Mouse (Mus musculus) kidney, postnatal 4 days (tissue): Measurements from ENCODE around the gene Efcab9.
A peak's percentile ranks its signal among the peaks of the same experiment; 100 is the strongest.

Experiments used
- DNase-seq, 2 experiments: peaks; one replicate each; pipeline ENCODE4 v3.0.0; 2021; ENCODE audit warnings: mixed read lengths in 2 of 2

Efcab9 gene

DNA sequence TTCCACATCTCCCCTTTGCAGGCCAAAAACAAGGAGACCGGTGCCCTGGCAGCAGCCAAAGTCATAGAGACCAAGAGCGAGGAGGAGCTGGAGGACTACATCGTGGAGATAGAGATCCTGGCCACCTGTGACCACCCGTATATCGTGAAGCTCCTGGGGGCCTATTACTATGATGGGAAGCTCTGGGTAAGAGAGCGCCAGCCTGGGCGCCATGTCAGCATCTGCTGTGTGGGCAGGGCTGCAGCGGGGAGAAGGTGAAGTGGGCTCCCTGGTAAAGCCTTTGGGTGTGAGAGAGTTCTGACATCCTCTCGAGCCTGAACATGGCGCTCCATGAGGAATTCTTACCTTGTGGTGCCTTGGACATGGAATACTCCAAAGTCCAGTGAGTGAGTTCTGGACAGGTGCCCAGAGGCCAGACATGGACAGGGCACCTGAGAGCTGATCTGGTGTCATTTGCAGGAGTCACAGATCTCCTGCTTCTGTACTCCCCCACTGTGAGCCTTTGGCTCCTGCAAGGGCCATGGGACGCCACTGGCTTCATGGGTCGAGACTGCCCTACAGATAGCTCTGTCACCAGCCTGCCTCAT lies 23.3 kb upstream of the Efcab9 start:
- no peak for DNase-seq

DNA sequence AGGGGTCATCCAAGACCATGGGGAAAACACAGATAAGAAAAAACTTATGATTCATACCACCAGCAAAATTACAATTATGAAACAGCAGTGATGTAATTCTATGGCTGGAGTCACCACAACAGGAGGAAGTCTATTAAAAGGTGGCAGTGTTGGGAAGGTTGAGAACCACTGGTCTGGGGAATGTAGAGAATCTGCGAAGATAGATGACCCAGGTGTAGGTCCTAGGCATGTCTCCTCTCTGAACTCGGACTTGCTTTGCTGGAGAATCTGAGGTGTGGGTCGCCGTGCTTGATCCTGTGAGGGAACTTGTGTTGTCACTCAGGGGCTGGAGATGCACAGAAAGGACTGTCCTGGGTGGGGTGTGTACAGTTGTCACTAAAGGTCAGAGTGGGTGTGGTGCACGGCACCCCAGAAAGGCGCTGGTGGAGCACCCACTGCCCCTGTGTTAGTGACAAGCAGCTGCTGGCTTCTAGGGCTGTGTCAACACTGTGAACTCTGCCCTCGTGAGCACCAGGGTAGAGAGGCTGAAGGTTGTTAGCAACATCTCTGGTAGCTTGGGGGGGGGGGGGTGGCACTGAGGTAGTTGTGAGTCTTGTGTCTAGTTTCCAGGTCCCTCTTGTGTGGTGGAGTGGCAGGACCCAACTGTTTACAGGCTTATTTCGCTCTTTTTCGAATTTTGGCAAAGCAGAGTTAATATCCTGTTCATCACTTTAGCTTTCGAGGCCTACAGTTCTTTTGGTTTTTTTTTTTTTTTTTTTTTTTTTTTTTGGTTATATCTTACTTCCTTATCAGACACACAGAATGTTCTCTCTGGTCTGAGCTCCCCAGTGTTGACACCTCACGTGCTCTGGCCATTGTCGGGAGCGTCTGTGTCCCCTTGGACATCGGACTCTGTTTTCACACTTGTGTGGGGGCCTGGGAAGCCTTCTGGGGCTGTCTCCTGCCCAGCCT lies 22.5 kb upstream of the Efcab9 start:
- no peak for DNase-seq

DNA sequence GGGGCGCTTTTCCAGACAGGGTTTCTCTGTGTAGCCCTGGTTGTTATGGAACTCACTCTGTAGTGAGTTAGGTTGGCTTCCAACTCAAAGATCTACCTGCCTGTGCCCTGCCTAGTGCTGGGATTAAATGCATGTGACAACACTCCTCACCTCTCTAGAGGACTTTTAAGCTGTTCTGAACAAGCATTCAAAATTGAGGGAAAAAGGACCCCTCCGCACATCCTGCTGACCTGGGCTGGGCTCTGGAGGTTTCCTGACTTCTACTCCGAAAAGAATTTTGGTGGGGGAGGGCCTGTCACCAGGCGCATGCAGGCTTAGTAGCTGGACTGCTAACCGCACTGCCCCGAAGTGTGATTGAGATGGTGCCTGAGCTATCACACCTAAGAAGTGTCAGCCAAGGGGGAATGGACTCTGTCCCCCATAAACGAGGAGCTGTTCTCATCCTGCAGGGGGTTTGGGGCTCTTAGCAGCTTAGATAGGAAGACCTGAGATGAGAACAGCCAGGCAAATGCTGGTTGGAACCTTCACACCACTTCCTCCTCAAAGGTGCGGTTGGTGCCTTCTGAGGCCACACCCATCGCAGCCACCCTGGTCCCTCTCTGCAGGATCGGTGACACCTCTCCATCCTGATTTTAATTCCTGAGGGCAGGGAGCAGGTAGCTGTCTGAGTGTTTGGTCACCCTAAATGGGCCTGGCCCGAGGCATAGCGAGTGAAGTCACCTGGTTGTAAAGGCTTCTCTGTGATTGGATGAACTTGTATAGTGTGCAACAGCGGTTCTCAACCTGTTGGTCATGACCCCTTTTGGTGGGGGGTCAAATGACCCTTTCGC lies 21.6 kb upstream of the Efcab9 start:
- peak; percentile 29 to 46 for DNase-seq

DNA sequence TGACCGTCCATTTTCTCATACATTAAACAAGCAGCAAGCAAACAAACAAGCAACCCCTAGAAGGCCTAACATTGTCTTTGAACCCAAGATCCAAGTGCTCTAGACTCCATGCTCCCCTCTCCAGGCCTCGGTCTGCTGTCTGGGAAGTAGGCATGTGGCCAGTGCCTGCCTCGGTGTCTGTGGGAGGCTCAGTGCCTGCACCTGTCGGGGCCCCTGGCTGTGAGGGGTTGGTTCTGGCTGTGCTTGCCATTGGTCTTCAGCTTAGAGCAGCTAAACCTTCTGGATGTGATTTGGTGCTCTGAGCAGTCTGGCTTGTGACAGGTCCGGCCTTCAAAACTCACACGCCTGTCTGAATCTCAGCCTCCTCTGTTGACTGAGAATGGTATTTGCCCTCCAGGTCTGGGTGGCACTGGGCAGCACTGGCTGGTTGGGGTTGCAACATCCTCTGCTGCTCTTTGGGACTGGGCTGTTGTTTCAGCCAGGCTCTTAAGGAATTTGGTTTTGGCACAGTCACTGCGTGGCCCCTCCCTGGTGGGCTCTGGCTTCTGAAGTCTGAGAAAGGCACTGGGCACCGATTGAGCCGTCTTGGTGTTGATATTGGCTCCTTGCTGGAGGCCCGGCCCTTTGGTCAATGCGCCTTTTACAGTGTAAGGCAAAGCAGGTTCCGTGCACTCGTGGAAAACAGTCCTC lies 20.7 kb upstream of the Efcab9 start:
- DNase-seq, result peak; percentile 25 to 47

DNA sequence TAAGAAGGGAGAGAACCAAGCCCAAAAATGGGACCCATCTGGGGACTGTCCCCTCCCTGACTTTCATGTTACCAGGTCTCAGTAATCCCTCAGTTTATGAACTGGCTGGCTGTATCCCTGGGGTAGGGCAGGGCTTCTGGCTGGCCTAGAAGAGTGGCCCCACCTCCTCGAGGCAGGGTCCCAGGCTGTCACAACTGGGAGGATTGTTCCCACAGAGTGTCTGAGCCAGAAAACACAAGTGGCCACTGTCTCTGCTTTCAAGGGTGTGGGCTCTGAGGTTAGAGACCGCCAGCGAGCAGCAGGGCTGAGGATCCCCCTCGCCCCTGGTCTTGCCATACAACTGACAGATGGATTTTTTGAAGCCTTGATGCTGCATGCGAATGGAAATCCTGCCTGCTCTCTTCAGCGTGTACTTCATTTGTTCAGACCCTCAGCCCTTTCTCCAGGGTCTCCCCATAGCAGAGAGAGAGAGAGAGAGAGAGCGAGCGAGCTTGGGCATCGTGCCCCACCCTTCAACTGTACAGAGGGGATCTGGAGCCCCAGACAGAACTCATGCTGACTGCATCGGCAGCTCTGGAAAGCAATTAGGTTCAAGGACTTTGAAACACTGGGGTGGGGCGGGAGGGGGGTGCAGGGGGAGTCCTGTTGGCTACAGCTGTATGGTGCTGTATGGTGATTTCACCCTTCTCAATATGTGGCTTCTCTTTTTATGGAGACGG lies 19.9 kb upstream of the Efcab9 start:
- no peak for DNase-seq

DNA sequence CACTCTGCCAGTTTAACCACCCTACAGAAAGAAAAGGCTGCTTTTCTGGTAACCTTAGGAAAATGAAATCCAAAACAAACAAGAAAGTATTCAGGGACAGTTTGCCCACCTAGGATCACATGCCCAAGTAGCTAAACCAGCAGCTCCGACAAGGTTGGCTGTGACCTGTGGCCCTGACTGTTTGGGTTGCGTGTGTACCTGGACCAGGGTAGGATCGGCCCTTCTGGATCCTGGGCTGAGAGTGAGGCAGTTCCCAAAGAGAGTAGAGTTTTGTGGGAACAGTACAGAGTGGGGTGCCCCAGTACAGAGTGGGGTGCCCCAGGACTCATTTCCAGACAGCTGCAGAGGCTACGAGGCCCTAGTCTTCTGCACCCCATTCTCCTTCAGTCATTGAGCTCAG lies 19.2 kb upstream of the Efcab9 start:
- DNase-seq, result no peak

DNA sequence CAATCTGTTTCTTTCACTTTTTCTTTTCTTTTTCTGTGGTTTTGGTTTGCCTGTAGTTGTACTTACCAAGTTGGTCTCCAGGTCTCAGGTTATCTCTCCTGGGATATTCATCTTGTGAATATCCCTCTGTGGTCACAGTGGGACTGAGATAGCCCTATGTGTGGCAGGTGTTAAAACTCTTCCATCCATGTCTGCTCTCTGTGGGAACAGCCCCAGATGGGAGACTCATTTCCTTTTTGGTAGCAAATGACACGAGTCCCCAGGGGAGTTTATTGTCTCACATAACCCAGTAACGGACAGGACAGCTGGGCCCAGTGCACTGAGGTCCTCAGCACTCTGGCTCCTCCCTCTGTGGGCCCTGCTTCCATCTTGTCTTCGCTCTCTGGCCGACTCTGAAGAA lies 18.2 kb upstream of the Efcab9 start:
- DNase-seq, result peak in 1 of 2 experiments; percentile 13

DNA sequence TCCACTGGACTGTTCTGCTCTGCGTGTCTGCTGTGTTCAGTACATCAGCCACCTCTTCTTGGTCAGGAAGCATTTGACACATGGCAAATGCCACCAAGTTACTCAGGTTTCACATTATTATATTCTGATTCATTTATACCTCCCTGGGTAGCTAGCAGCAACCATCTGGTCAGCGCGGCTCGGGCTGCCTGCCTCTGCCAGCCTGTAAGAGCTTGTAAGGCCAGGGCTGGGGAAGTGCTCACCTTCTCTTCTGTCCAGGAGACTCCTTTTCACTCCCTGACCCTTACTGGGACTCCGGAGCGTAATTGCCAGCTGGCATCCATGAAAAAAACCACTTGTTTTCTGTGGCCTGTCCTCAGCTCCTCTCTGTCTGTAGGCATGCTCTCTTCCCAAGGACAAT lies 17.4 kb upstream of the Efcab9 start:
- no peak for DNase-seq

DNA sequence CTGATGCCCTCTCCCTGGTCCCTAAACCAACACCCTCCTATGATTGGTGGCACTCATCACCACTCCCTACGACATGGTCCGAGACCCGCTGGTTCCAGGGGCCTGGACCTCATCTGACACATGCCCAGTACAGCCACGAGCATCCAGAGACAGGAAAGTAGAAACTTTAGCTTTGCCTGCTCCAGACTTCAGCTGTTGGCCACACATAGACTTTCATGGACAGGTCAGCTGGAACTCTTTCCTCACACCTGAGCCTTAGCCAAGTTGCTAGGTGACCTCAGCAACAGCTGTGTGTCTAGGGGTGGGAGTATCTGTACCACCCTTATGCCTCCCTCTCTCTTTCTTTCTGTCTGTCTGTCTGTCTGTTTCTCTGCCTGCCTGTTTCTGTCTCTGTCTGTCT lies 16.4 kb upstream of the Efcab9 start:
- no peak for DNase-seq

DNA sequence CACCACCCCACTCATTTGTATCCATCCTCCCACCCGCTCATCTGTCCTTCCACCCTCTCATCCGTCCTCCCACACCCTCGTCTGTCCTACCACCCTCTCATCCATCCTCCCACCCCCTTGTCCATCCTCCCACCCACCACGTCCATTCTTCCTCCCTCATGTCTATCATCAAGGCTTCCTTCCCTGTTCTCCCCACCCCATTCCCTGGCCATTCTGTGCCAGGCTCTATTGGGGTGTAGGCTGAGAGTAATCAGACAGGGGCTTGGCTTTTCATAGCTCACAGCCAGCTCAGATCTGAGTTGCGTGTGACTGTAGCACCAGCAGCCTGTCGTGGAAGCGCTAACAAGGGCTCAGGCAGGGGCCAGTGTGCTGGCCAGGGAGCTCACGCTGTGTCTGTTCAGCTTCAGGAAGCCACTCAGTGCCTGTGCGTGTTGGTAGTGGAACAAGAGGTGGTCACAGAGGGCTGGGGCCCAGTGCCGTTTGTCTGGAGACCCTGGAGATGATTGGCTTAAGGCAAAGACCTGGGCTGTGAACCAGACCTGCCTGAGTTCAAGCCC lies 15.6 kb upstream of the Efcab9 start:
- DNase-seq, result no peak

DNA sequence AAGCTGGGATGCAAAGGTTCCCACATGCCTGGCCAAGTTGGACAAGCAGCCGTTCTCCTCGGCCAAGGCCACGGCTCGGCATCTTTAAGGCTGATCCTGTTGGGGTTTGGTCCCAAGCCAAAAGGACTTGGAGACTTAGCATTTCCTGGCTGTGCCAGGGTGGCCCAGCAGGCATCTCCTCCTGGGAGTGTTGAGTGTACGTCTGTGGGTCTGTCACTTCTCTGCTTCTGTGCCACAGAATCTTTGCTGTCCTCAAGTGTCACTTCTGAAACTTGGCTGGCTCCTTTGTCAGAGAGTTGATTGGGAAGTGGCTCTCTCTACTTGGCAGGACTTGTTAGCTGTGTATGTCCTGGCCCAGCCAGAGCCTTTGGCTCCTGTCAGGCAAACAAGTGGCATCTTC lies 14.6 kb upstream of the Efcab9 start:
- DNase-seq, result no peak

DNA sequence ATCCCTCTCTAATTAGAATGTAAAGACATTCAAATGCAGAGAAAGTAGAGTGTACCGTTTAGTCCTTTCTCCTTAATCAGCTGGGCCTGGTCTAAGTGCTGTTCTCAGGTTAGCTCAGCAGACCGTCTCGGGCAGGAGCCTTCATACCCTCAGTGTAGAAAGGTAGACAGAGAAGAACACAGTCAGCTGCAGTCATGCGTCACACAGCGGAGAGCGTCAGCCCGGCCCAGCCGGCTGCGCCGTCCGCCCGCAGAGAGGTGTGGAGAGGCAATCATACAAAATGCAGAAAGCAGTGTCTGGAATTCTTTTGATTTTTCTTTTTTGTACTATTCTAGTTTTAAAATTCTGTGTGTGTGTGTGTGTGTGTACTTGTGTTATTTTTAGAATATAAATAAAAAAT lies 13.7 kb upstream of the Efcab9 start:
- peak in 1 of 2 experiments; percentile 37 for DNase-seq

DNA sequence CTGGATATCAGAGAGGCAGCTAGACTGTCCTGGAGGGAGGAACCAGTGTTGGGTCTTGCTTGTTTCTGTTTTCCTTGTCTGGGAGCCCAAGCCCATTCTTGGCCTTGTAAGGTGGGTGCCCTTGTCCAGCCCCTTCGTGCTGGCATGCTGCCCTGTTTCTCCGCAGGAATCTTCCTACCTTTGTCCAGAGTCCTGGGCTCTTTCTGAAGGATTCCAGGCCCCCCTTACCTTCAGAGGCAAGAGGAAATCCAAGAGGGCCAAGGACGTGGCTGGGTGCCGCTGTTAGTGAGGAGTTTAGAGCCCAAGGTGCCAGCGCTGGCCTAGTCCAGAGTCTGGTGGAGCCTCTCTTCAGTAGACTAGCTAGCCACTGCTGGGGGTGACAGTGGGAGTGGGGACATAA lies 12.6 kb upstream of the Efcab9 start:
- DNase-seq, result no peak

DNA sequence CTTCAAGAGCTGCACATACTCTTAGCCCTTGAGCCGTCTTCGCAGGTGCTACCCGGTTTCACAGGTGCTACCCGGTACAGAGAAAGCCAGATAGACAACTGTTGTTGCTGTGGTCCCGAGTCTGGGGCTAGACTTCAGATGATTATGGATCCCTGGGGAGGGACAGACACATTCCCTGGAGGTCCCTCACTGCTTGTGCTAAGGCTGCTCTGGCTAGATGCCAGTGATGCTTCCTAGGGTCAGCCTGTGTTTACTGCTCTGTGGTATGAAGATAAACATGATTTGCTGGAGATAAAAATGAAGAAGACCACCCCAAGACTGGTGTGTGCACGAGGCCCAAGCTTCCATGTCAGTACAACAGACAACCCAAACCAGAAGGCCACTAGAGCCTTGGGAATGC lies 12.2 kb upstream of the Efcab9 start:
- peak in 1 of 2 experiments; percentile 19 for DNase-seq

DNA sequence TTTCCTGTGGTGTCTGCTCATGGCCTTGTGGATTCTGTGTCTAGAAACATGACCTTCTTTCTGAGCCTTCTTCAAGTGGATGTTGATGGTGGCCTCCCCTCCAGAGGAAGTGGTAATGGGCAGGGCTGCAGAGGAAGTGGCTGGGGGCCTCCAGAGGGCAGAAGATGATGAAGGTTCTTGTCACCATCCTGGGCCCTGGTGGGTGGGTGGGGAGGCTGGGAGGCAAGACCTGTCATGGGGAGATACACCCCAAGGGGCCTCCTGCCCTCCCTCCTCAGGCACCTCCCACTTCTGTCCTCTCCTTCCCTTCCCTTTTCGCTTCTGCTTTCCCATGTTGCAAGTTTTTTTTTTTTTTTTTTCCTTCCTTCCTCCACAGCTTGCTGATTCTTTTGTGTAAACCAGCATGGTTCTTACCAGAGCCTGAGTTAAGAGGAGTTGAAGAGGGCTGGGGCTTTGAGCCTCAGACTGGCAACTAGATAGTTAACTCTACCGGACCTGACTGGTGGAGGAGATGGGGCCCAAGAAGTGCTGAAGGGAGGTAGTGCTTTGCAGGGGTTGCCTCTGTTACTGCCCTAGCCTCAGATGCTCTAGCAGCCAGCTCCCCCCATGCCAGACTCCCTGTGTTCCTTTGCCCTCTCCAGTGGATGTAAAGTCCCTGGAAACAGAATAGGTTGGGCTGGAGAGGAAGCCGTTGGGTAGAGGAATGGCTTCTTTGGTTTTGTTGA lies 11.0 kb upstream of the Efcab9 start:
- peak in 1 of 2 experiments; percentile 35 for DNase-seq

DNA sequence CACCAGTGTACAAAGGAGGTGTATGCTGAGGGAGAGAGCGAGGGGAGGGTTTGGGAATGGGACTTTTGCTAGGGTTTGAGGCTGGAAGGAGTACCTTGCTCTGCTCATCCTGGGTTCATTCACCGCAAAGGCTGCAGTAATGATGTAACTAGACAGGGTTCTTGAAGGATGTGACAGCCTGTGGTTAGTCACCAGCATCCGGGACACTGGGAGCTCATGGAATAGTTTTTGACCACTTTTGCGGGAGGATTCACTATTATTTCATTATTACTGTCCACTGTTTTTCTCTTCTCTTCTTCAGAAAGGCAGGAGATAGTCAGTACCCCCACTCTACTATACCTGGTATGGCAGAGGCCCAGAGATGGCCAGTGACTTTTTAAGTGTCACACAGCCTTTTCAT lies 10.3 kb upstream of the Efcab9 start:
- DNase-seq, result no peak

DNA sequence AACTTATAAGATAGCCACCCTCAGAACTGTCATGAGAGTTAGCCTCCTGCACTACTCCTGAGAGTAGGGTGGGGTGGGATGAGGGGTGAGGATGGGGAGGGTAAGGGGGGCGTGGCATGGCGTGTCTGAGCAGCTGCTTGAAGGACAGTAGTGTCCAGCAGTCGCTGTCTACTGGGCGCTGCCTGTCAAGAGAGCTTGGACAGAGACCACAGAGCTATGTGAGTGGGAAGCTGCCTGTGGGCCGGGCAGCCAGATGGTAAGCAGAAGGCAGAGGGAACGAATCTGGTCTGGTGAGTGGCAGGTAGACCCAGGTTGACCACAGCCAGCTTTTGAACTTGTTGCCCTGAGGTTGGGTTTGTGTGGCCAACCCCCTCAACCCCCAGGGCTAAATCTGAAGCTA lies 8.6 kb upstream of the Efcab9 start:
- DNase-seq, result no peak

DNA sequence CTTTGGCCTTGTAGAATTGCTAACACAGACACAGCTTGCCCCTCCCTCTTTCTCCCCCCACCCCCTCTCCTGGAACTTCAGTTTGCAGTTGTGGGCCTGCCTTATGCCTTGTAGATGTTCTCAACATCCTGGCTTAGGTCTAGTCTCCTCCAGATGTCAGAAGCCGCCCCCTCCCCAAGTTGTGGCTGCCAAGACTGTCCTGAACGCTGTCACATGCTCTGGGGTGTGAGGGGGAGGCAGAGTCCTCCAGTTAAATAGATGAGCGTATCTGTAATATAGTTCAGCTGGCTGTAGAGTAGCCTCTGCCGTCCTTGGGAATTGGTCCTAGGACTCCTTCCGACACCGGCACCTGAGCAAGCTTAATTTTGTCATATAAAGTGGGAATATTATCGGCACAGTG lies 7.8 kb upstream of the Efcab9 start:
- DNase-seq, result peak; percentile 19 to 29

DNA sequence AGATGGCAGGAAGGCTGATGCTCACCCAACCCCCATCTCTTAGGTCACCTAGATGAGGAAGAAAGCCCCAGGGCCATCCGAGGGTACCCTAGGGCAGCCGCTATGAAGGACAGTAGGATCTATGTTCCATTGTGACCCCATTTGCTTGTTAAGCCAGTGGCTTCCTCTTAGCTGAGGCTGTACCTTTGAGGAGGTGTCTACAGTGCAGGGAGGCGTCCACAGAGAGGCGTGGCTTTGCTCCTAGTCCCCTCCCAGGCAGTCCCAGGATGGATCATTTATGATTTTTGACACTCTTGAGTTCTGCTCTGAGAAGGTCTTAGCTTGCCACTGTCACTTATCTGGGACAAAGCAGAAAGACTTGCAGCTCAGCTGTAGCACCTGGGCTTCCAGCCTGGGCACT lies 7.0 kb upstream of the Efcab9 start:
- DNase-seq, result no peak

DNA sequence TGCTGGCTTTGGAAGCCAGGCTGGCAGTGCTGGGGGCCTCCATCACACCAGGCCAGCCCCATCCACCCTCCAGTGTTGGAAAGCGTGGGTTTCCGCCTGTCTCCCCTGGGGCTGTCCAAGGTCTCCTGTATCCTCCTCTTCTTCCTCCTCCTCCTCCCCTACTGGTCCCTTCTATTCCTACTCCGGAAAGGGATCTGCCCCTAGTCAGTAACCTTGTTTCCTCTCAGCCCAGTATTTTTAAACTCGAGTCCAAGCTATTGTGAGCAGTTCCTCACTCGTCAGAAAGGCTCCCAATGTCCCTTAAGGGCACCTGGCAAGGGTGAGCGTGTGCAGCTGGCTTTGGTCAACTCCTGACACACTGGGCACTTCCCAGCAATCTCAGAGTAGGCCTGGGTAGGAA lies 6.6 kb upstream of the Efcab9 start:
- DNase-seq, result peak; percentile 47 to 49

DNA sequence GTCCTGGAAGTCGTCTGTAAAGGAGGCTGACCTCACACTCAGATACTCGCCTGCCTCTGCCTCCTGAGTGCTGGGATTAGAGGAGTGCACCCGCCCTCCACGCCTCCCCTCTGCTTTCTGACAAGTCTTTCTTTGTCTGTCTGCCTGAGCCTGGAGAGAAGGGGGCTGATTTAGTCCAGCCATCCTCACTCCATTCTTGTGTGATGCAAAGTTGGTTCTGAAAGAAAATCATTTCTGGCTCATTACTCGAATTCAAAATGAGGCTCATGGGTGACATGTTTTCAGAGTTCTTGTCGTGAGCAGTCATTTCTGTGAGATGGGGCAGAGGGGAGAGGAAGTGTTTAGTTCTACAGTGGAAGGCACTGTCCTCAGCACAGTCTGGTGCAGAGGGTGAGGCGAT lies 5.1 kb upstream of the Efcab9 start:
- DNase-seq, result no peak
